Mouse (Mus musculus): ENCODE measurements at regions not wholly inside any gene's neighbourhood (a gene's known extent, or its start where the extent isn't known, plus 50 kb on each side); places are given as distances from the start of the nearest gene placed in this dataset.
A peak's percentile ranks its signal among the peaks of the same experiment; 100 is the strongest.

DNA sequence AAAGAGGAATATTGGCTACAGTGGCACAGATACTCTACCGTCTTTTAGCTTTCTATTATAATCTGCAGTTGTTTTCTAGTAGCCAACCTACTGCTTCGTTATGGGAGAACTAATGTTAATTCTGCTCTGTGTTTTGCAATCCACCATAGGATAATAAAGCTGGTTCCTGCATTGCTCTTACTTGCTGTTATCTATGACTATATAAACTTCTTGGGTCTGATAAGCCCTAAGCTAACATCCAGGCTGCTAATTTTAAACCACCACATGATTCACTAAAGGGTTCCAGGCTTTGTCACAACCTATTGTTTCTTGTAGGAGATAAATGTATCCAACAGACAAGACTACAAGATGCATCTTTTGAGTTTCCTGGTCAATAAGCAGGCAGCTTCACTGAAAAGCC, 173.5 kb upstream of the Aga start:
- DNase-seq (ENCODE audit: low read depth, low spot score) = no peak

DNA sequence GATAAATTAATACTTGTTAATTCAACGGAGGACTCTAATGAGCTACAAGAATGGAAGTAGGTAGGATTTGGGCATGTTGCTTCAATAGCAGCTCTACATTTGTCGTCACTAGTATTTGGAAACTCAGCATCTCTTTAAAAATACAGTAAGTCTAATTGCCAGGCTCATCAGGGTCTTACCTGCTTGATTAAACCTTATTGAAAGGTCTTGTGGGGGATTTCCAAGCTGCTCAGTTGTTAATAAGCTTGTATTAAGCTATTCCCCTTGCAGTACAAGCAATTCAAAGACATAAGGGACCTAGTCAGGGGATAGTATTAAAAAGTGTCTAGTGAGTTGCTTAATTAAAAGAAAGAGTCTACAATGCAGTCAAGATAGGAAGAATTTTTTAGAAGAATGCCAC, 142.9 kb upstream of the Aga start:
- no peak for DNase-seq (ENCODE audit: low read depth, low spot score)

DNA sequence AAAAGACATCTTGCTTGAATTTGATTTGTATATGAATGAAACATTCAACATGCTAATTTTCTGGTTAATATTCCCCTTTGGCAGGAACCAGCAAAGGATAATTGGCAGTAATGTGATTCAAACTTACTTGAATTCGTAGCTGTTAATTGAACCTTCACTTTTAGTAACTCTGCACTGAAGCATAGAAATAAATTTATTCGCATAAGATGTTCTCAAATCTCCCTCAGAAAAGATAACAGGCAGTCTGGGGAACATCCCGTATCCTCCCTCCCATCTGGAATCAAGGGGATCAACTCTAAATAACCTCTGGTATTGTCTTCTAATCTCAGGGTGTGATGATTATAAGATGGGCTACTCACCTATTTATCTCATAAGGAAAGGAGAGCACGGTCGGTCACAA, 138.1 kb upstream of the Aga start:
- DNase-seq (ENCODE audit: low read depth, low spot score) = no peak

DNA sequence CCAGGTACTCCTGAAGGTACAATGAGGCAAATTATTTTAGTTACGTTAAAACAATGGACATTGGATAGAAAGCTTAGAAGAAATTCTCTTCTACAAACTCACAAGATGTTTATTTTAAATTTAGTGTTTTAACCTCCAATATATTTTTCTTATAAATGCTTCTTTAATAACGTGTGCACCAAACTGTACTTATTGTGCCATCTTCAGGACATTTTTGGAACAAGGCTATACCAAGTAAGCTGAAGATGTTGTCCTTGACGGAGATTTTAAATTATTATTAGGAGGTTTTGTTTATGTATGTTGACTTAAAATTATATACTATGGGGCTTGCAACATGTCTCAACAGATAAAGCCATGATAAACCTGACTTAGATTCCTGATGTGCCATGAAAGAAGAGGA, 99.4 kb upstream of the Aga start:
- no peak for DNase-seq (ENCODE audit: low read depth, low spot score)

DNA sequence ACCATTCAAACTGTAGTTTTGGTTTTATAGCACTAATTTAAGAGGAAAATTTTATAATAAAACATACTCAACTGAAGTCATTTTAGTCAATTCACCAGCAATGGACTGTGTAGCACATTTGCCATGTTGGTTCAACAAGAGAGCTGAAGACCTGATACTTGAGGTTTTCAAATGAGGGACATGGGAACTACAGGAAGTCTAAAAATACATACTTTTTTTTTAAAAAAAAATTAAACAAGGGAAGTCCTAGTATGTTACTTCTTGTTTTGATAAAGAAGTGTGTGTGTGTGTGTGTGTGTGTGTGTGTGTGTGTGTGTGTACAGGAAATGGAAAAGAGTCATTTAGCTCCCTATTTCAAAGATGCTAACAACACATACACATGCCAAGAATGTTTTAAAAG, 77.3 kb upstream of the Aga start:
- DNase-seq (ENCODE audit: low read depth, low spot score) = no peak

DNA sequence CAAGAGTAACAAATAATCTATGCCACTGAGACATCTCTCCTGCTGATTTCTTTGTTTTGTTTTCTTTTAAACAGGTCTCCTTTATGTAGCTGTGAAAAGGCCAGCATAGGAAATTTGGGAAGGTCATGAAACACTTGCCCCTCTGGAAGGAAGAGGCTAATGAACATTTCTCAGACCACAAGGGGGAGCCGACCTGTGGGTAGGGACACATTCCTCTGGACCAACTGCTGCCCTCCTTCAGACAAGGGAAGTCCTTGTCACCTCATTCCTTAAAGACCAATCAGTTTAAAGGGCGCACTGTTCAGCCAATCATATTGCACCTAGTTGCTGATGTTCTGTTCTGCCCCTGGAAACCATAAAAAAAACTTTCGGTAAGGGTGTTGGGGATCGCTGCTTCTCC, 75.8 kb upstream of the Aga start:
- peak; percentile 47 for DNase-seq (ENCODE audit: low read depth, low spot score)

DNA sequence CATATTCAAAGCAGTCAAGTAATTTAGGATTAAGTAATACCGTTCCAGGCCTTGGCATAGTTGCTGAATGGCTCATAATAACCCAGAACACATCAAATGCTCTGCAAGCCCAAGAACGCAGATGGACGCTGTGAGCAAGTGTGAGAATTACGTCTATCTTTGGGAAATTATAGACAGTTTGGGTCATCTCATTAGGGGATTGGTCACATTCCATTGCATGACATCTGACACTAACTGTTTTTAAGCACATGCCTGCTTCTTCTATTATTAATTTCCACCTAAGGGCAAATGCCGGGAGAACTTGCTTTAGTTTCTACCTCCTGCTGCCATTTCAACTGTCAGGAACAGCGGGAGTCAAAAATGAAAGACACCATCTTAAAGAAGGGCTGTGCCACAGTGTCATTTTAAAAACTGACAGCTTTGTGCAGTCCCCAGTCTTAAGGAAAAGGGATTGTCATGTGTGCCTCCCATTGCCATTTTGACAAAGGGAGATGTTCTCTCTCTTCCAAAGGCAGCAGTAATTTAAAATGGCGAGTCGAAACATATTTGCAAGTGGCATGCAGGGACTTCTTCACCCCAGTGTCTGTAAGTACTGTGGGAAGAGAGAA, 64.7 kb upstream of the Aga start:
- DNase-seq (ENCODE audit: low read depth, low spot score) = no peak
